Mouse (Mus musculus) MEL (cell line): ENCODE data around the gene Usp25.

Source experiments
- BHLHE40 ChIP-seq: IDR thresholded peaks from 2 replicates; pipeline ENCODE4 v1.6.1; 2012; ENCODE audit warnings: low read depth, mild to moderate bottlenecking, inconsistent platforms, low read length, improper control_type of control experiment, borderline replicate concordance
- CTCF ChIP-seq, 3 experiments: IDR thresholded peaks in 2 of 3; conservative IDR thresholded peaks in 1 of 3; 2 replicates each; pipeline ENCODE4 v1.5.1; 2011 to 2012; ENCODE audit warnings: low read length in 3 of 3, low read depth in 2 of 3, mild to moderate bottlenecking in 2 of 3, improper control_type of control experiment in 1 of 3, inconsistent platforms in 1 of 3, mixed read lengths in 1 of 3, moderate library complexity in 1 of 3; ENCODE audit not compliant: control insufficient read depth in 1 of 3, insufficient read depth in 1 of 3, poor library complexity in 1 of 3, severe bottlenecking in 1 of 3
- E2F4 ChIP-seq: IDR thresholded peaks from 2 replicates; pipeline ENCODE4 v1.6.1; 2011; ENCODE audit warnings: low read depth, low read length, improper control_type of control experiment, borderline replicate concordance
- EP300 ChIP-seq, 2 experiments: IDR thresholded peaks; 2 replicates each; pipeline ENCODE4 v1.6.1; 2011; ENCODE audit warnings: improper control_type of control experiment in 2 of 2, low read length in 2 of 2, low read depth in 1 of 2, mild to moderate bottlenecking in 1 of 2
- HCFC1 ChIP-seq: IDR thresholded peaks from 2 replicates; pipeline ENCODE4 v1.6.1; 2012; ENCODE audit warnings: low read depth, mild to moderate bottlenecking, inconsistent platforms, low read length, improper control_type of control experiment, moderate library complexity
- JUND ChIP-seq: IDR thresholded peaks from 2 replicates; pipeline ENCODE4 v1.6.1; 2011; ENCODE audit warnings: low read depth, mild to moderate bottlenecking, improper control_type of control experiment, low read length
- MEF2A ChIP-seq: IDR thresholded peaks from 2 replicates; pipeline ENCODE4 v1.6.1; 2014; ENCODE audit warnings: low read depth, mild to moderate bottlenecking, inconsistent platforms, low read length, improper control_type of control experiment; ENCODE audit not compliant: poor library complexity, insufficient replicate concordance, severe bottlenecking; ENCODE audit errors: extremely low read depth
- NRF1 ChIP-seq: IDR thresholded peaks from 2 replicates; pipeline ENCODE4 v1.6.1; 2014; ENCODE audit warnings: low read depth, mild to moderate bottlenecking, inconsistent platforms, low read length, improper control_type of control experiment, moderate library complexity; ENCODE audit not compliant: poor library complexity, insufficient read depth, severe bottlenecking
- POLR2A ChIP-seq, 2 experiments: IDR thresholded peaks; 2 replicates each; pipeline ENCODE4 v1.6.1; 2011 to 2012; ENCODE audit warnings: low read length in 2 of 2, mild to moderate bottlenecking in 2 of 2, control low read depth in 1 of 2, improper control_type of control experiment in 1 of 2, low read depth in 1 of 2, moderate library complexity in 1 of 2; ENCODE audit not compliant: control insufficient read depth in 1 of 2, insufficient read depth in 1 of 2, poor library complexity in 1 of 2
- TAL1 ChIP-seq: IDR thresholded peaks from 2 replicates; pipeline ENCODE4 v1.6.1; 2012; ENCODE audit warnings: mild to moderate bottlenecking, inconsistent platforms, low read length, moderate library complexity, mixed read lengths
- TCF12 ChIP-seq: IDR thresholded peaks from 2 replicates; pipeline ENCODE4 v1.6.1; 2014; ENCODE audit warnings: low read depth, mild to moderate bottlenecking, inconsistent platforms, low read length, improper control_type of control experiment, moderate library complexity
- USF1 ChIP-seq: IDR thresholded peaks from 2 replicates; pipeline ENCODE4 v1.6.1; 2014; ENCODE audit warnings: low read depth, mild to moderate bottlenecking, inconsistent platforms, low read length, improper control_type of control experiment, moderate library complexity
- USF2 ChIP-seq, 2 experiments: IDR thresholded peaks; 2 replicates each; pipeline ENCODE4 v1.6.1; 2011 to 2012; ENCODE audit warnings: improper control_type of control experiment in 2 of 2, low read length in 2 of 2, borderline replicate concordance in 1 of 2, inconsistent platforms in 1 of 2, low read depth in 1 of 2, mild to moderate bottlenecking in 1 of 2; ENCODE audit not compliant: insufficient read depth in 1 of 2
- ZC3H11A ChIP-seq: IDR thresholded peaks from 2 replicates; pipeline ENCODE4 v1.6.1; 2012; ENCODE audit warnings: low read depth, mild to moderate bottlenecking, inconsistent platforms, low read length, improper control_type of control experiment

DNA sequence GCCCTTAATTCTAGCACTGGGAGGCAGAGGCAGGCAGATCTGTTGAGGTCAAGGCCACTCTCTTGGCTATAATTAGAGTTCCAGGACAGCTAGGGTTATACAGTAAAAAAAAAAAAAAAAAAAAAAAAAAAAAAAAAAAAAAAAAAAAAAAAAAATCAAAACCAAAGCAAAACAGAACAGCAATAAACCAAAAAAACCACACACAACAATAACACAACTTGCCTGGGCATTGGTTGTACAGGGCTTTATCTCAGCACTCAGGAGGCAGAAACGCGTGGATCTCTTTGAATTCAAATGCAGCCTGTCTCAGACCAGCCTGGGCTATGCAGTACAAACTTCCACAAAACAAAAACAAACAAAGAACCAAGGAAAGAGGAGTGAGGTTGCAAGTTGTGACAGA, 40.7 kb downstream of the Usp25 start:
- TF ChIP-seq HCFC1, result no peak
- no peak for TF ChIP-seq CTCF (IDR thresholded peaks at IDR 0.05 in 2 of 3, conservative IDR thresholded peaks at IDR 0.05 in 1 of 3; ENCODE audit: control insufficient read depth in 1 of 3, insufficient read depth in 1 of 3, low read depth in 2 of 3, low read length in 3 of 3, poor library complexity in 1 of 3, severe bottlenecking in 1 of 3)
- no peak for TF ChIP-seq USF2 (IDR thresholded peaks at IDR 0.05; ENCODE audit: borderline replicate concordance in 1 of 2, insufficient read depth in 1 of 2, low read depth in 1 of 2, low read length in 2 of 2)
- no peak for TF ChIP-seq EP300 (IDR thresholded peaks at IDR 0.05; ENCODE audit: low read depth in 1 of 2, low read length in 2 of 2)
- TF ChIP-seq NRF1, result no peak
- no peak for TF ChIP-seq ZC3H11A
- no peak for TF ChIP-seq BHLHE40
- no peak for TF ChIP-seq MEF2A
- TF ChIP-seq POLR2A (IDR thresholded peaks at IDR 0.05; ENCODE audit: control insufficient read depth in 1 of 2, insufficient read depth in 1 of 2, low read depth in 1 of 2, low read length in 2 of 2, poor library complexity in 1 of 2), result no peak
- TF ChIP-seq TCF12, result no peak
- TF ChIP-seq USF1, result no peak
- no peak for TF ChIP-seq JUND
- no peak for TF ChIP-seq E2F4
- no peak for TF ChIP-seq TAL1
